Mouse (Mus musculus): ENCODE data around the gene Tmem200b.

- TF ChIP-seq CTCF (conservative IDR thresholded peaks at IDR 0.05; ENCODE audit: low read length) (no peak), POU5F1 (IDR thresholded peaks at IDR 0.05; ENCODE audit: borderline replicate concordance, low read length) (no peak)
Observed at GRCm38 (mm10) chr4:131915821-131916328, 5.7 kb upstream of the Tmem200b start.

All from E14TG2a.4 (cell line).